Mouse (Mus musculus) small intestine, adult 2 months (tissue): Measurements from ENCODE around the gene Mrpl28. TPM values are rescaled to one million over a fixed set of nuclear protein-coding genes. Genes with fewer than 3 reads are reported as not detected.

Experiments
- H3K27ac ChIP-seq: fragments of 200-500 bp; 2 replicates; pipeline ENCODE4 v1.5.1; 2012; ENCODE audit warnings: low read depth, low read length, control low read depth, inconsistent platforms; ENCODE audit not compliant: insufficient read depth
- H3K27me3 ChIP-seq: fragments of 200-500 bp; 2 replicates; pipeline ENCODE4 v1.6.1; 2012; ENCODE audit warnings: mild to moderate bottlenecking, moderate library complexity, low read length, inconsistent platforms; ENCODE audit not compliant: control insufficient read depth, insufficient read depth
- H3K36me3 ChIP-seq: fragments of 200-500 bp; 2 replicates; pipeline ENCODE4 v1.6.1; 2012; ENCODE audit warnings: mild to moderate bottlenecking, low read length, control low read depth, inconsistent platforms; ENCODE audit not compliant: control insufficient read depth, insufficient read depth
- H3K4me1 ChIP-seq: fragments of 200-500 bp; 2 replicates; pipeline ENCODE4 v1.6.1; 2012; ENCODE audit warnings: low read length, inconsistent platforms, mixed read lengths; ENCODE audit not compliant: control insufficient read depth, insufficient read depth, insufficient read length
- H3K4me3 ChIP-seq: fragments of 200-500 bp; 2 replicates; pipeline ENCODE4 v1.5.1; 2012; ENCODE audit warnings: low read depth, mild to moderate bottlenecking, control low read depth, inconsistent platforms, low read length, moderate library complexity
- CTCF ChIP-seq: fragments of 200-500 bp; IDR thresholded peaks from 2 replicates; pipeline ENCODE4 v1.5.1; 2012; ENCODE audit warnings: low read depth, mild to moderate bottlenecking, control low read depth, inconsistent platforms, low read length, moderate library complexity, mixed read lengths; ENCODE audit not compliant: insufficient replicate concordance, insufficient read length; ENCODE audit errors: extremely low read depth
- POLR2A ChIP-seq: fragments of 200-500 bp; IDR thresholded peaks from 2 replicates; pipeline ENCODE4 v1.6.1; 2012; ENCODE audit warnings: low read depth, mild to moderate bottlenecking, control low read depth, inconsistent platforms, low read length, moderate library complexity
- WGBS: fragments of 180-500 bp; shearing (Covaris S2); methylation state at CpG from one replicate; pipeline ENCODE4 v1.1.7; 2018; 5-methylcytosine and 5-hydroxymethylcytosine counted together
- polyA plus RNA-seq: library from polyadenylated mRNA; depleted of rRNA; stranded (reverse); fragments of >200 nt; gene quantifications from 2 replicates; pipeline ENCODE4 v1.2.3, GENCODE M21; 2012; rRNA removed

Mrpl28 gene
- polyA plus RNA-seq: 54.6 and 82.5 TPM in 2 replicates

DNA sequence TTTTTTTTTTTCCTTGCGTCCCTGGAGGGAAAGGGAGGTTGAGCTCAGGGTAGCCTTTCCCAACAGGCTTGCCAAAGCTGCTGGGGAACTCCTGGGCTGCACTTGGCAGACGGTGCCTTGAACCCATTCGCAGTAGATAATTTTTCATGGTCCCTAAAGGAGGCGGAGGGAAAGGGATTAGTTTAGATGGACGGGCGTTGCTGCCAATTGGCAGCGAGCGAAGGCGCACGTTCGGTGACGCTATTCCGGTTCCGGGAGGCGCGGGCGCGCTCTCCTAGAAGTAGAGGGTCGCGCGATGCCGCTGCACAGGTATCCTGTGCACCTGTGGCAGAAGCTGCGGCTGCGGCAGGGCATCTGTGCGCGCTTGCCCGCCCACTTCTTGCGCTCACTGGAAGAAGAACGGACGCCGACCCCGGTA, at the start of gene Mrpl28:
Gene Mrpl28 (plus strand): TSS at position 234 of the 418 bp plus-strand sequence.
- TF ChIP-seq POLR2A (peak; percentile 65), CTCF (no peak)
- peaks cover 12% of the 10 kb centered on the region for H3K4me1 ChIP-seq
- H3K27ac ChIP-seq: peak within 1 kb of the TSS; percentile 18
- peaks cover 25% of the 10 kb centered on the region for H3K36me3 ChIP-seq
- H3K4me3 ChIP-seq: peak within 1 kb of the TSS; percentile 89
- H3K27me3 ChIP-seq: no peaks in the 10 kb centered on the region
- under 1% methylated on average over 32 of the region's 32 CpGs for WGBS

DNA sequence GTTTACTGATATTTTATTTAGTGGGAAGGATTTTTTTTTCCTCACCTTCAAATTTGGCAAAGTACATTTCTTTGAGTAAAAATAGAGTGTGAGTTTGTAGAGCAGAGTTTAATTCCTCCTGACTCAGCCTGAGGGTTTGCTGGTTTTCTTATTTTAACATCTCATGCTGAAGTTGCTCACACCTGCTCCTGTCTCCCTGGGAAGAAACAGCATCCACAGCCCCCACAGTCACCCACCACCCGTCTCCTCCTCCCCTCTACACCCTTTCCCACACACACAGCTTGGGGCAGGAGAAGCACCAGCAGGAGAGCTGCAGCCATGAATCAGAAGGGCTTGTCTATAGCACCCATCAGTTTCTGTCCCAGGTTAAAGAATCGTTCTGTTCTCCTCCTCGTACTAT, 48.1 kb upstream of the Mrpl28 start:
- Histone ChIP-seq H3K36me3 (no peaks in the 10 kb centered on the region), H3K4me3 (no peak overlapping the region), H3K4me1 (no peaks in the 10 kb centered on the region), H3K27me3 (0 out of 2 replicates have a peak, but pooled peaks cover 3% of the 10 kb centered on the region), H3K27ac (no peak overlapping the region)
- no peak for TF ChIP-seq POLR2A
- TF ChIP-seq CTCF: no peak
- 72% methylated on average over 3 of the region's 3 CpGs for WGBS

DNA sequence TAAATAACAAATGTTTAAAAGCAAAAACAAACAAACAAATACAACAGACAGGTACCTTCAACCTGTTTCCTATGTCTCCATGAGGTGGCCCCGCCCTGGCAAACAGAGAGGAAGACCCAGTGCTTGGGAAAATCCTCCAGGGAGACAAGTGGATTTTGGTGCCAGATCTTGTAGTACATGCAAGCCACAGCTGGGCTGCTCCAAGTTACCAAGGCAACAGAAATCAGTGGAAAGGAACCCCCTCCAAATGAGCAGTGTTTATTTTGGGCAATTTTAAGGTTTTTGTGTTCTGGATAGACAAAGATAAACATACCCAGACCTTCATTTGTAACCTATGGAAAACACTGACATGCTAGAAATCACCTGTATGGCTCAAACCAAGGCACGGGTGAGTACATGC, 44.4 kb upstream of the Mrpl28 start:
- TF ChIP-seq CTCF: no peak
- Histone ChIP-seq H3K4me3 (no peak overlapping the region), H3K27me3 (no peaks in the 10 kb centered on the region), H3K27ac (no peak overlapping the region), H3K36me3 (peaks cover 14% of the 10 kb centered on the region), H3K4me1 (no peaks in the 10 kb centered on the region)
- WGBS: 62% methylated on average over 2 of the region's 2 CpGs

- Histone ChIP-seq H3K27ac (no peak overlapping the region), H3K4me3 (no peak overlapping the region), H3K4me1 (no peaks in the 10 kb centered on the region), H3K36me3 (peaks cover 16% of the 10 kb centered on the region), H3K27me3 (no peaks in the 10 kb centered on the region)
- WGBS: 16% methylated on average over 2 of the region's 2 CpGs
- TF ChIP-seq CTCF (no peak), POLR2A (no peak)
Measured at GRCm38 (mm10) chr17:26080867-26081266, 42.4 kb upstream of the Mrpl28 start.

- WGBS: 91% methylated on average over 9 of the region's 9 CpGs
Measured at GRCm38 (mm10) chr17:26087059-26087564, 36.2 kb upstream of the Mrpl28 start.

DNA sequence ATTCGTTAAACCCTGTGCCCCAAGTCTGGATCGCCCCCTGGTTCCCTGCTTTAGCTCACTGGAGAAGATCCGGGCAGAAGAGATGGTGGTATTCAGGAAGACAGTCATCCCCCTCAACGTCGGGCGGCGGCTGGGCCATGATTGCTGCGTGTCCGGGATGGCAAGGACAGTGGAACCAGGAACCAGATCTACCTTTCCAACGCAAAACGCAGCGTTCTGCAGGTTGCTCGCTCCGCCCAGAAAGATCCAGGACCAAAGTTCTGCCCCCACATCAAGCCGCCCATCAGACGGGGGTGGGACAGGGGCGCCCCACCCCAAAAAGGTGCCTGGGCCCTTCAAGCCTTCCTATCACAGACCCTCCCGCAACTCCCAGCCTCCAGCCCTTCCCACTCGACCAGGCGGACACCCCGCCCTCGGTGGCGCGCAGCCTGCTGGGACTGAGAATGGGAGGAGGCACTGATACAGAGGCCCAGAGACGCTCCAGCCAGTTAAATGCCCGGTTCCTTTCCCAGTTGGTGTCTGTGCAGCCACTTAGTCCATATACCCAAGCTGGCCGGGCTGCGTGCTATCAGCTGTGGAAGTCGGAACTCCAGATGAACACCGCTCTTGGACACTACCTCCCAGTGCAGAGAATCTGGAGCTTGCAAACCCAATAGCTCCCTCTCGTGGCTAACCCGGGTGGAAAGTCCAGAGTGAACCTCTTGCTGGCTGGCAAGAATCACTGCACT, 33.2 kb upstream of the Mrpl28 start, which contains the start of gene Decr2:
Gene Decr2 (minus strand): TSS at position 433 of the 728 bp plus-strand sequence.
- peak within 1 kb of the TSS; percentile 85 for H3K4me3 ChIP-seq
- H3K36me3 ChIP-seq: peaks cover 5% of the 10 kb centered on the region
- WGBS: 1% methylated on average over 32 of the region's 32 CpGs

More at GRCm38 (mm10) chr17:26087059-26087564, 36.2 kb upstream of the Mrpl28 start:
- Histone ChIP-seq H3K27me3 (no peaks in the 10 kb centered on the region), H3K4me1 (0 out of 2 replicates have a peak, but pooled peaks cover 2% of the 10 kb centered on the region), H3K27ac (no peak overlapping the region), H3K36me3 (peaks cover 15% of the 10 kb centered on the region), H3K4me3 (no peak overlapping the region)
- TF ChIP-seq CTCF (no peak), POLR2A (no peak)

GRCm38 (mm10) chr17:26094531-26095110, 28.7 kb upstream of the Mrpl28 start:
- Histone ChIP-seq H3K36me3 (no peaks in the 10 kb centered on the region), H3K27ac (no peak overlapping the region), H3K4me3 (peak overlapping the region; percentile 74), H3K27me3 (no peaks in the 10 kb centered on the region), H3K4me1 (no peaks in the 10 kb centered on the region)
- 62% methylated on average over 9 of the region's 9 CpGs for WGBS
- TF ChIP-seq POLR2A (no peak), CTCF (no peak)

More for the DNA sequence above, 33.2 kb upstream of the Mrpl28 start, which contains the start of gene Decr2:
- Histone ChIP-seq H3K27me3 (no peaks in the 10 kb centered on the region), H3K4me1 (0 out of 2 replicates have a peak, but pooled peaks cover 2% of the 10 kb centered on the region), H3K27ac (peak within 1 kb of the TSS; percentile 97)
- peak; percentile 8; the same call in 1 of the 2 replicates for TF ChIP-seq POLR2A
- peak; percentile 95; the same call in 1 of the 2 replicates for TF ChIP-seq CTCF
